Mouse (Mus musculus): Measurements from ENCODE around the gene Mybpc3.

The Mybpc3 gene

DNA sequence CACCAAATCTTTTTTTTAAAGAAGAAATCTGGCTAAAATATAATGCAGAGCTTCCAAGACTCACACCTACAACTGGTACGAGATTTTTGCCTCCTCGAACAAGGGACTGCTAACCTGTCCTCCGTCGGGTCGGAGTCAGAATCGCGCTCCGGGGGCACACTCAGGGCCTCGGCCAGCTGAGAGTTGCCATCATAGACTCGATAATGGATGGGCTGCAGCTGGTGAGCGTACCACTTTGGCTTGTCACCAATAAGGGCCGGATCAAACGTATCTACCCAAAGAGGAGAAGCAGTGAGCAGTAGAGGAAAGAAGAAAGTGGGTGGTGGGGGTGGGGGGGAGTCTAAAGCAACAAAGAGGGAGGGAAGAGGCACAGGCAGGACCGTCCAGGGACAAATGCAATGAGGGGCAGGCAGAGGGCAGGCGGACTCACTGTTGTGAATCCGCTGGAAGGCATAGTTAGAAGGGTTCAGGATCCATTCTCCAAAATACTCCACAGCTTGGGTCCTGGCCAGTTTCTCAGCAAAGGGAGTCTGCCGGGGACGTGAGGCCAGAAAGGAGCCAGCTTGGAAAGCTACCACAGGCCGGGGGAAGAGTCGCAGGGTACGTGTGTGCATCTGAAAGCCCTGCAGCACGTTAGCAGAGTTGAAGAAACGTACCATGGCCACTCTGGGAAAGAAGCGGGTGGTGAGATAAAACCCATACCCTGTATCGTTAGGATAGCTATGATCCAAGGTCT, 51.8 kb downstream of the Mybpc3 start:
- DNase-seq (ENCODE audit: low spot score) = no peak

DNA sequence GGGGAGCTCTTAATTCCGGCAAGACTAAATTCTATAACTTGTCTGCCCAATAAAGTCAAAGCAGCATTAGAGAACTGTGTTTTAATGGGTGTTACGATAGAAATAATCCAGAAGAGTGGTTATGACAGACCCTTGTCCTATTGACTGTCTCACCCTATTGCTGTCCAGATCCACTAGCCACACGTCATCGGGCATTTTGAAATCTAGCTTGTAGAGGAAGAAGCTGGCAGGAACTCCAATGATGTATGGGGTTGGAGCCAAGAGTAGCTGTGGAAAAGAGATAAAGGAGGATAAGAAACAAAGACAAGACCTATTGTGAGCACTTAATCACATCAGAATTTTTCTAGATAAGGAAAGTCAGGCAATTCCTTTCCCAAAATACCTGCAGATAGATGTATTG, 57.5 kb downstream of the Mybpc3 start:
- DNase-seq (ENCODE audit: low spot score) = no peak

DNA sequence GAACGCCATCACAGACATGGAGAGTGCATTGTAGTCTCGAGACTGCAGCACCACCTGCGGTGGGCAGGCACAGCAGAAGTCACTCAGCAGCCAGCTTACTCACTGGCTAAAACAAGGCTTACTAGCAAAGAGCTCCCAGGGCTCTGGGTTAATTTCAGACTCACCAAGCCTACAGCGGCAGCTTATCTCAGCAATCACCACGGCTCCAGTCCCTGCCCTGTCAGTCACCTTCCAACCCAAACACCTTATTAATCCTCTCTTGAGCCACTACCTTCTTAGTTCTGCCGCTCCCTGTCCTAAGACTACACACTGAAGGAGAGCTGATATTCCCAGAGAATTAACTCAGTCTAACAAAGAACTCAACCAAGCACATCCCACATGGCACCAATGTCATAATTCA, 58.3 kb downstream of the Mybpc3 start:
- DNase-seq (ENCODE audit: low spot score) = no peak

DNA sequence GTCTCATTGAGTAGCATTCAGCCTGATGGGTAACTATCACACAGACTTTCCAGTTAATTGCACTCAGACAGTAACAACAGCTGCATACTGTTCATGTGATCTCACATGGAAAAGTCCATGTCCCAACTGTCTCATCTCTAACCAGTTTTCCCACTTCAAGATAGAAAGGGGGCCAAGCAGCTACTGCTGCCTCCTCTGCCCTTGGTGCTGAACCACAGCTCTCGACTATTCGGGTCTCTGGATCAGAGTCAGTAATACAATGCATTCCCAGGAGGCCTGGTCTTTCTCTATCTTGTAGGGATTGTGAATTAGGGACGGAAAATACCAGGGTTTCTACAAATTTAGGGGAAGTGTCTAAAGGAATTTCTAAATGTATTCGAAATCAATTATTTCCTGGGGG, 61.9 kb downstream of the Mybpc3 start:
- DNase-seq (ENCODE audit: low spot score) = no peak

DNA sequence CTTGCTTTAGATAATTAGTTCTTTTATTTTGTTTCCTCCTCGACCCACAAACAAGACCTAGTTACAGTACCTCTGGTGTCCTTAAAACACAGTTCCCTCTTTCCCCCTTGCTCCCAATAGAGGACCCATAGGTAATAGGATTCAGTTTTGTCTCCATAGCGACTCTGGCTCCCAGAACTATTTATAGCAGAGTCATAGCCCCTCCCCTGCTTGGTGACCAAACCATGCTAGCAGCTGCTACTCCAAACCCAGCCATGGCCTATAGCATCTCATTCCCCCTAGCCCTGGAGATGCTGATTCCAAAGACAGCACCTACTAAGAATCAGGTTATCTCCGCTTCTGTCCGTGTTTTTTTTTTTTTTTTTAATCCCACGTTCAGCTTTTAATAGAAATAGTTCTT, 62.8 kb downstream of the Mybpc3 start:
- no peak for DNase-seq (ENCODE audit: low spot score)

DNA sequence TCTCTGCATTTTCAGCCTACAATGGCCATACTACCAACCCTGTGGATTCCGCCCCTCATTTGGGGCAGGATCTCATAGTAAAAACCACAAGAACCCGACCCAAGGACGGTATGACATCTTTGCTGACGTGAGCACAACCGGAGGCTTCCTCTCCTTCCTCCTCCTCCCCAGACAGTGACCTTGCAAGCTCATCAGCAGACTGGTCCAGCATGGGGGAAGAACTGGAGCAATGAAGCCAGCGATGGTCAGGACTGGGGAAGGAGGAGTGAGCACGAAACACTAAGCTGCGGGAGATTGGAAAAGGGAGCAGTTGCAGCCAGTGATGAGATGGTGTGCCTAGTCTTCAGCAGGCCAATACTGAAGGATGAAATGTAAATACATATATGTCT, 64.1 kb downstream of the Mybpc3 start:
- DNase-seq (ENCODE audit: low spot score) = no peak

DNA sequence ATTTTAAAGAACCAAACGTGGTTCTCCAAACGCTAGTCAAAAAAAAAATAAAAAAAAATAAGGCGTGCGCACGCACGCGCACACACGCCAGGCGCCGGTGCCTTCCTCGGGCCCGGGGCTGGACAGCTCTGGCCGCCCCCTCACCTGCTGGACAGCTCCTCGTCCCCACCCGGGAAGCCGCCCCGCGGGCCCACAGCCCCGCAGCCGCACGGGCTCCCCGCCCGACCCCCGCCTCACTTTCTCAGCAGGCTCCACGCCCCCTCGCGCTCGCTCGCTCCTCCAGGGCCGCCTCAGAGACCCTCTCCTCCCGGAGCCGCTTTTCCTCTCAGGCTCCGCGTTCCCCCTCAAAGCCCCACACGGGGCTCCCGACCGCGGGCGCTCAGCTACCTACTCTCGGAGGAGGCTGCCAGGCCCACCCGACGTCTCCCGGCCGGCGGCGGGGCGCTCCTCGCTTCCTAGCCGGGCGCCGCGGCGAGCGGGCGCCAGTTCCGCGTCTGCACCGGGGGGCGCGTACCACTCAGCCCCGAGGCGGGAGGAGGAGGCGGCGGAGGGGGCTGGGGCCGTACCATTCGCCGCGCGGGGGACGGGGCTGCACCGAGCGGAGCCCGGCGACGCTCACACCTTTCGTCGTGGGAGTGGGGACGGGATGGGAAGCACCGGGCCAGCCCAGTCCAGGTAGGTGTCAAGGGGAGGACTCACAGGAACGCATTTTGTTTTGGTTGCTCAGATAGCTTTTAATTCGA, 64.6 kb downstream of the Mybpc3 start:
- no peak for DNase-seq (ENCODE audit: low spot score)

DNA sequence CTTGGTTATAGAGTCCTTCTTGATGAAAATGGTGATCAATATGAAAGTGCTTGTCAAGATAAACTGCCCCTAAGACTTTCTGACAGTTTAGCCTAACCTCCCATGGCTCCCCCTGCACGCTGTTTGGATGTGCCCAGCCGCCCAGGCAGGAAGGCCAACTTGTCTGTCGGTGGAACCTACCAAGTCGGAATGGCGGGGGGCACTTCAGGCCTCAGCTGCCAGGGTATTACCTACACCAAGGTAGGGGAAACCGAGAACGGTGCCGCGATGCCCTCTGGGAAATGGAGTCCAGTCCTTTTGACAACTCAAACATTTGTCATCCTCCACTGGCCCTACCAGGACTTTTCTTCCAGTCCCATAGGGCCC, 65.2 kb downstream of the Mybpc3 start:
- DNase-seq (ENCODE audit: low spot score) = peak; percentile 93

DNA sequence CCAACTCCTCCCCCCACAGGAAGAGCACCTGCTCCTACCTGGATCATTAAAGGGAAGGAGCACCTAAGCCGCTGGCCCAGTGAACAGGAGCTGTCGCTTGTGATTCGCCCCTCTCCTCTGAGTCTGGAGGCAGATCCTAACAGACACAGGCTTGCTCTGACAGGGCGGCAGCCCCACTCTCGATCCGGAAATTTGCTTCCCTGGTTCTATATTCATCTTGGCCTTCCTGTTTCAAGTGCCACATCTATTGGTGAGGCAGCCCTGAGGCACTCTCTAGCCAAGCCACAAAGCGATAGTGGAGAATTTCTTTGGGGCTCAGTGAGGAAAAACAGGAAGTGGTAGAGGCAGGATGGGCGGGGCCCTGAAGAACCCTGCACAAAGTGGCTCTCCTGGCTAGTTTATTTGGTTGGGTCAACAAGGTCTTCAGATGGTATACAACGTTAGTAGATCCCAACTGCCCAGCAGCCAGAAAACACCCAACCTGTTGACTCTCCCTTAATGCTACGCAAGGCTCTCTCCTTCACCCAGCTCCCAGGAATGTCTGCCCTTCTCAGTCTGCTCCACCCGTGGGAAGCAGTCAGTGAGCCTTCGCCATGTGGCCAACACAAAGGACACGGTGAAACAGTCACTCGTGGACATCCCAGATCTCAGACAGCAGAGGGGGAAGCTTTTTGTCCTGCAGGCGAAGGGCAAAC, 65.9 kb downstream of the Mybpc3 start, which contains the start of gene Madd:
TSS of gene Madd (minus strand) at position 127 of the 695 bp plus-strand sequence.
- DNase-seq (ENCODE audit: low spot score) = no peak

All from layer of hippocampus, adult 9-10 months (tissue).